Mouse (Mus musculus): ENCODE results near the gene Hist2h3b.
A peak's percentile ranks its signal among the peaks of the same experiment; 100 is the strongest.
"Not testable (repeated sequence)": the region's sequence is repeated elsewhere in the genome, so short reads cannot be mapped to it uniquely, and the experiment has no call there.

The Hist2h3b gene

DNA sequence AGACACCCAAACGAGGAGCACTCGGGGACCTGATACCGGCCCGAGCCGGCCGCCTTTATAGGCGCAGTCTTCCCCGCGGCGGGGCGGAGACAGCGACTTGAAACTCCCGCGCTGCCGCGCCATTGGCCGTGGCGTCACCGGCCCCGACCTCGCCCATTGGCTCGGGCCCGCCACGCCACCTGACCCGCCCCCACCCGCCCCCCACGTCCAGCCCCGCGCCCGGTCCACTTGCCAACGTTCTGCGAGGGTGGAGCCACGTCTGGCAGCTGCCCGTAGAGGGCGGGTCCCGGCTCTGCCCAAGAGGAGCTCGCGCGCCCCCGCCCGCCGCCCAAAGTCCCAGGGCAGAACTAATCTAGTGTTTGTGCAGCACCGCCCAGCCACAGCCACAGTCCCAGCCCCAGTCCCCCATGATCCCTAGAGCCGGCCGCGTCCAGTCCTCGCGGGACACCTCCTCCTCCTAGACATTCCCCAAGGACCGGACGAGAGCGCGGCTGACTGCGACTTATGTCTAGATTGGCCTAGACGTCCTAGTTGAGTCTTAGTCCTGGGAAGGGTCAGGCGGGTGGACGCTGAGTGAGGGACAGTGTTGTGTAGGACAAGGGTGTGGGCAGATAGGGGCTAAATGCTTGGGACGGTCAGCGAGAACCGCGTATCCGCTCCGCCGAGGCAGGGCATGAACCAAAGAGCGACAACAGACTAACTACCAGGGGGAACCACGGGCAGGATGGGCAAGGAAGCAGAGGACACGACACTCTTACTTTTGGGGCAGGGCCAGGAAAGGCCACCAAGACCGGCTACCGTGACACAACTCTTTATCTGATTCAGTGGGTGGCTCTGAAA is 29.3 kb upstream of the Hist2h3b start, which contains the start of gene Hist2h3c2:
Gene Hist2h3c2, minus strand, starts transcription at position 174 of the 840 bp plus-strand sequence.
- DNase-seq (ENCODE audit: low spot score), result not testable (repeated sequence)

DNA sequence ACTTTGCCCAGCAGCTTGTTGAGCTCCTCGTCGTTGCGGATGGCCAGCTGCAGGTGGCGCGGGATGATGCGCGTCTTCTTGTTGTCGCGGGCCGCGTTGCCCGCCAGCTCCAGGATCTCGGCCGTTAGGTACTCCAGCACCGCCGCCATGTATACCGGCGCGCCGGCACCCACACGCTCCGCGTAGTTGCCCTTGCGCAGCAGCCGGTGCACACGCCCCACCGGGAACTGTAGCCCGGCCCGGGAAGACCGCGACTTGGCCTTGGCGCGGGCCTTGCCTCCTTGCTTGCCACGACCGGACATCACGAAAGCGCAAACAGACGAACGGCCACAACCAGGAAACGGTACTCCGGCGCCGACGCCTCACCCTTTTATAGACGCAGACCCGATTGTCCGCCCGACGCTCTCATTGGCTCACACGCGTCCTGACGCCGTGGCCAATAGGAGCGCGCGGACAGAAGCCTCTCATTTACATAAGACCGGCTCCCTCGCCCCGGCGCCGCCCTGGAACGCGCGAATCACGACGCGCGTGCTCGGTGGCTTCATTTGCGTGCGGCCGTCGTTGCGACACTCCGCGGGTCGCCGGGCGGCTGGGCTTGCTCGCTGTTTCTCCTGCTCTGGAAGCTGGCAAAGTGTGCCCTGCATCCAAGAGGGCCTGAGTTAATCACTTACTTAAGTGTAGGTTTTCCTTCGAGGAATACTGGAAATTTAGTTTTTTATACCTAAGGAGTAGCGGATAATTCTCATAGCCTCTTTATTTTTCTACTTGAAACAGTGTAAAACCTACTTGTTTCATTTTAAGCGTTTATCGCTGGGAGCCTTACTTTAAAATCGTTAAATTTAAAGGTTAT is 28.3 kb upstream of the Hist2h3b start, which contains the start of gene Hist2h2aa2:
Gene Hist2h2aa2, minus strand, starts transcription at position 328 of the 850 bp plus-strand sequence.
- peak; percentile 65 for DNase-seq (ENCODE audit: low spot score)

DNA sequence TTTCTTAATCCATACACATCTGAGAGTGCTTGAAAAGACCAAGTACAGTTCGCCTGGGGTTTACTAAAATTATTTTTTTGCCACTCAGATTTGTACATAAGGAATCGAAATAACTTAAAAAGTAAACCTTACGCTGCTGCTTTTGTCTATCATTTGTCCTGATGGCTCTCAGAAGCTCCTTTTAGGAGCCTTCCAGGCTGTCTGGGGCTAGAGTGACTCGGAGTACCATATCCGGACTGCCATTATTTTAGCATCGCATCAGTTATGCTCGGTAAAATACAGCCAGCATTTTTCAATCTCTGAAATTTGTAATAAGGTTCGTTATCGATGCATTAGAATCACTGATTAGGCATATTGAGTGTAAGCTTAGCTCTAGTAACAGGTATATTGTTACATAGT is 27.7 kb upstream of the Hist2h3b start:
- DNase-seq (ENCODE audit: low spot score), result no peak

DNA sequence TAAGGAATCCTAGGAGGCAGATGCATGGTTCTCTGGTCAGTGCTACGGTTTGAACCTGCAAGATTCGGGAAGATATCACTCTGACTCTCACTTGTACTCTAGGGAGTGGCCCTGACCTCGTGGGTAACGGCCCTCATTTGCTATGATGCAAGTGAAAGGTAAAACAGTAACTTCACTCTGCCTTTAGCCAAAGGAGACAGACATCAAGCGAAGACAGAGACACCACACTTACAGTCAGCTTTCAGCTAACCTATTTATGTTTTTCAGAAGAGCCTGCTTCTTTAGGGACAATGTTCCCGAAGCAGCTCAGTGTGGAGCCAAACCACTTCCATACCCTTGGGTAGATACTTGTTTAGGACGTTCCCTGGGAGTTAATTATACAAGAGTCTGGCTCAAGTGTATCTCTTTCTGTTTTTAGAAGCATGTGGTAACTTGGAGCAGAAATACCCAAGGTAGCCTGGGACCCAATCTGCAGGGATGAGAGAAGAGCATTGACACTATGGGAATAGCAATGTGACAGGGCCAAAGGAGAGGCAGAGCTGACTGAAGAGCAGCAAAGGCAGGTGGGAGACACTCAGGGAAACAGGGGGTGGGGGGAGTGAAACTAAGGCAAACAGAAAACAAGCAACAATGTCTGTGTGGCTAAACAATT is 24.4 kb upstream of the Hist2h3b start:
- no peak for DNase-seq (ENCODE audit: low spot score)

- DNase-seq (ENCODE audit: low spot score), result peak; percentile 80
Observed at GRCm38 (mm10) chr3:96245003-96245886, 23.2 kb upstream of the Hist2h3b start, which contains the start of gene Hist2h2aa1. TSS of gene Hist2h2aa1 (plus strand) at chr3:96245497.

DNA sequence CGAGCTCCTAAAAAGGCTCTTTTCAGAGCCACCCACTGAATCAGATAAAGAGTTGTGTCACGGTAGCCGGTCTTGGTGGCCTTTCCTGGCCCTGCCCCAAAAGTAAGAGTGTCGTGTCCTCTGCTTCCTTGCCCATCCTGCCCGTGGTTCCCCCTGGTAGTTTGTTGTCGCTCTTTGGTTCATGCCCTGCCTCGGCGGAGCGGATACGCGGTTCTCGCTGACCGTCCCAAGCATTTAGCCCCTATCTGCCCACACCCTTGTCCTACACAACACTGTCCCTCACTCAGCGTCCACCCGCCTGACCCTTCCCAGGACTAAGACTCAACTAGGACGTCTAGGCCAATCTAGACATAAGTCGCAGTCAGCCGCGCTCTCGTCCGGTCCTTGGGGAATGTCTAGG is 22.4 kb upstream of the Hist2h3b start:
- not testable (repeated sequence) for DNase-seq (ENCODE audit: low spot score)

DNA sequence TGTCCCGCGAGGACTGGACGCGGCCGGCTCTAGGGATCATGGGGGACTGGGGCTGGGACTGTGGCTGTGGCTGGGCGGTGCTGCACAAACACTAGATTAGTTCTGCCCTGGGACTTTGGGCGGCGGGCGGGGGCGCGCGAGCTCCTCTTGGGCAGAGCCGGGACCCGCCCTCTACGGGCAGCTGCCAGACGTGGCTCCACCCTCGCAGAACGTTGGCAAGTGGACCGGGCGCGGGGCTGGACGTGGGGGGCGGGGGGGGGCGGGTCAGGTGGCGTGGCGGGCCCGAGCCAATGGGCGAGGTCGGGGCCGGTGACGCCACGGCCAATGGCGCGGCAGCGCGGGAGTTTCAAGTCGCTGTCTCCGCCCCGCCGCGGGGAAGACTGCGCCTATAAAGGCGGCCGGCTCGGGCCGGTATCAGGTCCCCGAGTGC is 22.0 kb upstream of the Hist2h3b start, which contains the start of gene Hist2h3c1:
Gene Hist2h3c1, plus strand, starts transcription at position 259 of the 430 bp plus-strand sequence.
- not testable (repeated sequence) for DNase-seq (ENCODE audit: low spot score)

DNA sequence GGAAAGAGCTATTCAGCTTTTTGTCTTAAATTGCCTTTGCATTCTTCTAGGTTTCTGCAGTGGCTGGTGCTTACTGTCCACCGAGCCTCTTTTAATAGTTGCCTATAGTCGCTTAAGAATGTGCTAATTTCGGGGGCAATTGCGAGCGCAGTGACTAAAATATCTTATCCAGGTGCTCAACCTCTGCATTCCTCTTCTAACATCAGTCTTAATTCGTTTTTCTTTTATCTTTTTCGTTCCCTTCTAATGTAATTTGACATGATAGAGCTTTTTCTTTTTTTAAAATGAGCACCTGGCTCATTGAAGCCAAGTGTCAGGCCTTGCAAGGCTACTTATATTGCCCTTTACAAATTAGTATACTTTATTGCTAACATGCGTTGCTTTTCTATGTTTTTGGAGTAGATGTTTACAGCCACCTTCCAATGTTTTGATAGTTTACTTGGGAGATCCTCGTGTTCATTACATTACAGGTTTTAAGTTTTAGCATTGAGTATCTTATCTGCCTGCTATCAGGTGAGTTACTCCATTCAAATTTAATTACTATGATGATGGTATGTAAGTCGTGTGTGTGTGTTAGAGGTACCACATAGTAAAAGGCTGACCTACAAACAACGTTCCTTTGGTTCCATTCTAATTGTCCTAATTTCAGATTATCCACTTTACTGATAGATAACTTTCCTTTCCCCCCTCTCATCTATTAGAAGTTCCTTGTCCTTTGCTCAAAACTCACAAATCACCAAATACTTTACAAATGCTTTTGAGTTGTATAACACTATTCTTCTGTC is 20.9 kb upstream of the Hist2h3b start:
- no peak for DNase-seq (ENCODE audit: low spot score)

DNA sequence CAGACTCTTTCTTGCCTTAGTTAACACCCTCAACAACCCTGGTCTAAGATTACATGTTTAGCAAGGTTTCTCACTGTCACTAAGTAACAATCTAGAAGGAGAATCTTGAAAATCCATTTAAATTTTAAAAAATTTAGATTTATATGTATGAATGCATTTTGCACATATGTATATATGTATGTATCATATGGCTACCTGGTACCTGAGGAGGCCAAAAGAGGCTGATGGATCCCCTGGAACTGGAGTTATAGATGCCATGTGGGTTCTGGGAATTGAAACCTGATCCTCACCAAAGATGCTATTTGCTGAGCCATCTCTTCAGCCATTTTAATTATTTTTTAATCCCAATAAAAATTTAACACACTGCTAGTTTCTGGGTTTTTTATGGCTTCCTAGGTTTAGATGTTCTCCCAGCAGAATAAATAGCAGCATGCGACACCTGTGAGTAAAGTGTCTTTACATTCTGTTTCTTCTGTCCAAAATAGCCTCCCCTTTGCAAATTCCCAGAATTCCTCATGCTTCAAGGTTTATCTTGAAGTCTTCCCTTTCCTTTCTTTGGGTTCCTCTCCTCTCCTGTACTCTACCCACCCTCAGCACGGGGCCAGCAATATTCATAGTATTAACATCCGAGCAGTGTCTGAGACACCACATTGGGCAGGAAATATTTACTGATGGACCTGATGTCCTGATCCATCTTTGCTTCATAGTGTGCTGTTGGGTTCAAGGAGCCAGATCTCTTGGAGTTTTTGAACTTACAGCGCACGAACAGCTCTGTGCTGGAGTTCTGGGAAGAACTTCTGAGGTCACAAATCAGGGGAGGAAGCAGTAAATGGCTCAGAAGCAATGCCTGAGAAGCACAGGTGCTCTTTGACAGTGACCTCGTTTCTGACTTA is 20.1 kb upstream of the Hist2h3b start:
- no peak for DNase-seq (ENCODE audit: low spot score)

DNA sequence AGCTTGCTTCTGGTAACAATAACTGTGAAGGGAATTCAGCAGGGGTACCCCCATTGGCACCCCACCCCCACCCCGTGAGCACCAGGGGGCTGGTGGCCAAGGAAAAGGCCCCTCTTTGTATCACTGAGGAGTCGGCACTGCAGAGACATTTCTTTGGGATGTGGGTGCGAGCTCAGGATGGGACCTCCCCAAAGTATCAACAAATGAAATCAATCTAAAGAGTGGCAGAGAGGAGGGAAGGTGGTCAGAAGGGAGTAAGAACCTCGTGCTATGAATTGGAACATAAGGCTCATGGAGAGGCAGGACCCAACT is 19.5 kb upstream of the Hist2h3b start:
- DNase-seq (ENCODE audit: low spot score), result no peak

- no peak for DNase-seq (ENCODE audit: low spot score)
Observed at GRCm38 (mm10) chr3:96250890-96251289, 17.6 kb upstream of the Hist2h3b start.

DNA sequence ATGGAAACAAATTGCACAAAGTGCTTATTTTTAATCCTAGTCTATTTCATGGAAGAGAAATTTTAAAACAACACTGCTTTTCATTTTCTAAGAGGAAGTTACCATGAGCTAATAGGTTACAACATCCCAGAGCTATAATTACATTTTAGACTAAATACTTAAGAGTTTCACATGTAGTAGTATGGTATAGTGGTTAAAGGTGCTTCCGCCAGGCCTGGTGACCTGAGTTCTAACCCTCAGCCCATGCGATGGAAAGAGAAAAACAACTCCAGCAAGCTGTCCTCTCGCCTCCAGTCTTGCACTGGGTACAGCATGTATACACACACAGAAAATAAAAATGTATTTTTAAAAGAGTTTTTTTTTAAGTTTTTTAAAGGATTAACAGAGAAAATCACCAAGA is 16.7 kb upstream of the Hist2h3b start:
- DNase-seq (ENCODE audit: low spot score), result no peak

DNA sequence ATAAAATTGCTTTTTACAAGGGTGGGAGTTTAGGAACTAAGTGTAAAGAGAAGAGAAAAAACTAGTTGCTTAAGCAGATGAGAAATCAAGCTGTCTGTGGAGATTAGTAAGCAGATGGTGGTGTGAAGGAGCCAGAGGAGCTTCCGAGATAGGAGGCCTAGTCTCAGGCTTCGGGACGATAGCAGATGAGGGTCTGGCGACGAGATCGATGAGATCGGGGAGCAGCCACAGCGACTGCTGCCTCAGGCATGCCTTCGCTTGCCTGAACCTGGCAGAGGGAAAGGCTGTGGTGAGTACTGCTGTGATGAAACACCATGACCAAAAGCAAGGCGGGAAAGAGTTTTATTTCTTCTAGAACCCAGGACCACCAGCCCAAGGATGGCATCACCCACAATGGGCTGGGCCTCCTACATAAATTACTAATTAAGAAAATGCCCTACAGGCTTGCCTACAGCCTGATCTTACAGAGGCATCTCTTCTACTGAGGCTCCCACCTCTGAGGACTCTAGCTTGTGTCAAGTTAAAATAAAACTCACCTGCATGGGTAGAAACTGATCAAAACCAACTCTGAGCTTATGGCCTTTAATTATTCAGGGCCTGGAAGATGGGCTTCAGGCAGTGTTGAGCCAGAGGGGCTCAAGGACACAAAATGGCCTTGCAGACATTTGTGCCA is 13.6 kb upstream of the Hist2h3b start:
- DNase-seq (ENCODE audit: low spot score), result peak; percentile 62

- no peak for DNase-seq (ENCODE audit: low spot score)
Observed at GRCm38 (mm10) chr3:96255926-96256593, 12.4 kb upstream of the Hist2h3b start.

DNA sequence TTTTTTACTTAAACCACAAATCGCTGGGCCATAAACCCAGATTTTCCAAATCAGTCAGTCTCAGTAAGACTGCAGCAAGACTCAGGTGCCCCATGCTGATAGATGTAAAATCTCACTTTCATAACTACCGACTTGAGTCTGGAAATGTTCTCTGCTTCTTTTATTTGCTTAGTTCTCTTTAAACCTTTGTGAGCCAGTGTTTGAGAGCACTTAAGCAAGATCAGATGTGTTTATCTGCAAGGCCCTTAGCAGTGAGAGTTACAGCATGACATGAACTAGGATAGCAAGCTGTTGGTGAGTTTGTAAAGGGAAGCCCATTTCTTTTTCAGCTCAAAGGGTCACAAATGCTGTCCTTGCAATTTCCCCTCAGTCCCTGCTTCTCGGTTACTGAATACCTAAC is 11.3 kb upstream of the Hist2h3b start:
- DNase-seq (ENCODE audit: low spot score), result no peak

DNA sequence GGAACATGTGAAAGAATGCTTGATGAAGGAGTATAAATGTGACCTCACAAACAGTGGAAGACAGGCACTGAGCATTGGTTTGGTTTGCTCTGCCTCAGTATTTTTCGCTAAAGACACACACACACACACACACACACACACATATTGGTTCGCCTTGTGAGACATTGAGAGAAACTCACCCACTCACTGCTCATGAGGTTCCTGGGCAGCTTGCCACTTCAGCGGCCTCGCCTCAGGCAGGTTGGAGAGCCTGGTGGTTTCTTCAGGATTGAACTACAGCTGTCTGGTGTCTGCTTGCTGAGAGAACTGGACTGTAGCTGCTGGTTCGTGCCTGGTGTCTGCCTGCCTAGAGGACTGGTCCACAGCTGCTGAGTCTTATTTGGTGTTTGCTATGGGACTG is 8.2 kb upstream of the Hist2h3b start:
- no peak for DNase-seq (ENCODE audit: low spot score)

GRCm38 (mm10) chr3:96261623-96262022 is 6.8 kb upstream of the Hist2h3b start:
- no peak for DNase-seq (ENCODE audit: low spot score)

- peak; percentile 74 for DNase-seq (ENCODE audit: low spot score)
Observed at GRCm38 (mm10) chr3:96262216-96262875, 6.1 kb upstream of the Hist2h3b start.

All from retina, embryonic 14.5 days (tissue).